Mouse (Mus musculus) gastrocnemius, adult 18-20 months (tissue): ENCODE data around the gene Thtpa. TPM values are rescaled to one million over a fixed set of nuclear protein-coding genes. Genes with fewer than 3 reads are reported as not detected.
A peak's percentile ranks its signal among the peaks of the same experiment; 100 is the strongest.

Source experiments
- DNase-seq: peaks from one replicate; pipeline ENCODE4 v3.0.0; 2021; ENCODE audit warnings: low spot score
- long read RNA-seq, 2 experiments: library from polyadenylated mRNA; stranded (forward); transcript quantifications; one replicate each; pipeline ENCODE4 v2.0.0; 2021
- total RNA-seq, 2 experiments: library from RNA; stranded (reverse); gene quantifications; 2 replicates each; pipeline ENCODE4 v1.2.3; 2021

Gene Thtpa
- 10 to 100 TPM; 12.1 to 14.8 TPM for total RNA-seq
- long read RNA-seq, experiment 1, transcript Thtpa-201 (2 exons, 2,830 nt) = major isoform, 33 of 34 reads
- long read RNA-seq, experiment 1, partial matches to known transcripts = 0 of 34 reads
- long read RNA-seq, experiment 1, other reads (novel, unspliced or antisense) = 1 of 34 reads
- long read RNA-seq, experiment 2, transcript Thtpa-201 (2 exons, 2,830 nt) = major isoform, 14 of 15 reads
- long read RNA-seq, experiment 2, partial matches to known transcripts = 0 of 15 reads
- long read RNA-seq, experiment 2, other reads (novel, unspliced or antisense) = 1 of 15 reads

- peak; percentile 74 for DNase-seq
Observed at GRCm38 (mm10) chr14:55094704-55095231, at the start of gene Thtpa. TSS of gene Thtpa (plus strand) at chr14:55094784.

GRCm38 (mm10) chr14:55047971-55048531, 46.5 kb upstream of the Thtpa start:
- DNase-seq = no peak

GRCm38 (mm10) chr14:55052496-55052895, 42.1 kb upstream of the Thtpa start:
- DNase-seq = no peak

- DNase-seq = no peak
Observed at GRCm38 (mm10) chr14:55053050-55053449, 41.5 kb upstream of the Thtpa start.

GRCm38 (mm10) chr14:55053708-55054190, 40.8 kb upstream of the Thtpa start:
- DNase-seq = no peak

GRCm38 (mm10) chr14:55054191-55054749, 40.3 kb upstream of the Thtpa start:
- no peak for DNase-seq

- peak; percentile 19 for DNase-seq
Observed at GRCm38 (mm10) chr14:55055167-55055834, 39.3 kb upstream of the Thtpa start.

GRCm38 (mm10) chr14:55059009-55059408, 35.6 kb upstream of the Thtpa start:
- no peak for DNase-seq

- no peak for DNase-seq
Observed at GRCm38 (mm10) chr14:55059931-55060330, 34.7 kb upstream of the Thtpa start.

- DNase-seq = no peak
Observed at GRCm38 (mm10) chr14:55061845-55062244, 32.7 kb upstream of the Thtpa start.

- no peak for DNase-seq
Observed at GRCm38 (mm10) chr14:55062626-55063025, 32.0 kb upstream of the Thtpa start.

GRCm38 (mm10) chr14:55063117-55063516, 31.5 kb upstream of the Thtpa start:
- DNase-seq = no peak

GRCm38 (mm10) chr14:55063581-55064381, 30.8 kb upstream of the Thtpa start:
- no peak for DNase-seq

GRCm38 (mm10) chr14:55064481-55065370, 29.9 kb upstream of the Thtpa start:
- DNase-seq = no peak

GRCm38 (mm10) chr14:55065391-55065790, 29.2 kb upstream of the Thtpa start:
- no peak for DNase-seq

GRCm38 (mm10) chr14:55066042-55066441, 28.5 kb upstream of the Thtpa start:
- no peak for DNase-seq

- DNase-seq = no peak
Observed at GRCm38 (mm10) chr14:55071756-55072155, 22.8 kb upstream of the Thtpa start.

GRCm38 (mm10) chr14:55074416-55074815, 20.2 kb upstream of the Thtpa start:
- no peak for DNase-seq

- DNase-seq = no peak
Observed at GRCm38 (mm10) chr14:55076224-55076623, 18.4 kb upstream of the Thtpa start.

GRCm38 (mm10) chr14:55076956-55077355, 17.6 kb upstream of the Thtpa start:
- no peak for DNase-seq
